Mouse (Mus musculus) heart, embryonic 11.5 days (tissue): ENCODE measurements around the gene Apc2. TPM values are rescaled to one million over a fixed set of nuclear protein-coding genes. Genes with fewer than 3 reads are reported as not detected.

Source experiments
- ATAC-seq: fragments of 200-750 bp; cut with Nextera tagmentation; replicated peaks from 2 replicates; pipeline ENCODE4 v1.8.0; 2017; ENCODE audit warnings: moderate library complexity; ENCODE audit not compliant: insufficient number of reproducible peaks, low FRiP score, low TSS enrichment
- H3K27ac ChIP-seq: fragments of 300-500 bp; sonication (generic); 2 replicates; pipeline ENCODE4 v1.5.1; 2014; ENCODE audit warnings: mild to moderate bottlenecking, low read depth, low read length
- H3K27me3 ChIP-seq: fragments of 300-500 bp; sonication (generic); 2 replicates; pipeline ENCODE4 v1.6.1; 2014; ENCODE audit warnings: mild to moderate bottlenecking, low read length, mixed read lengths; ENCODE audit not compliant: control insufficient read depth, insufficient read depth
- H3K36me3 ChIP-seq: fragments of 300-500 bp; sonication (generic); 2 replicates; pipeline ENCODE4 v1.6.1; 2014; ENCODE audit warnings: mild to moderate bottlenecking, low read length, moderate library complexity, mixed read lengths; ENCODE audit not compliant: control insufficient read depth, insufficient read depth
- H3K4me1 ChIP-seq: fragments of 300-500 bp; sonication (generic); 2 replicates; pipeline ENCODE4 v1.6.1; 2014; ENCODE audit warnings: low read length; ENCODE audit not compliant: control insufficient read depth, insufficient read depth
- H3K4me2 ChIP-seq: fragments of 300-500 bp; sonication (generic); 2 replicates; pipeline ENCODE4 v1.6.1; 2014; ENCODE audit warnings: mild to moderate bottlenecking, moderate library complexity
- H3K4me3 ChIP-seq: fragments of 300-500 bp; sonication (generic); 2 replicates; pipeline ENCODE4 v1.5.1; 2014; ENCODE audit warnings: low read depth, low read length
- H3K9ac ChIP-seq: fragments of 300-500 bp; sonication (generic); 2 replicates; pipeline ENCODE4 v1.6.1; 2014; ENCODE audit warnings: mild to moderate bottlenecking, low read depth, low read length, moderate library complexity
- H3K9me3 ChIP-seq: fragments of 300-500 bp; sonication (generic); replicated peaks from 2 replicates; pipeline ENCODE4 v1.6.1; 2016; ENCODE audit warnings: low read length; ENCODE audit not compliant: control insufficient read depth
- WGBS: fragments of 180-500 bp; shearing (Covaris S2); extraction: QIAGEN DNeasy Blood & Tissue Kit; methylation state at CpG from one replicate; pipeline ENCODE4 v1.1.7; 2014; ENCODE audit not compliant: insufficient replicate concordance; 5-methylcytosine and 5-hydroxymethylcytosine counted together
- polyA plus RNA-seq: library from polyadenylated mRNA; unstranded; fragments of >200 nt; fragmentation: Nextera tagmentation; extraction: Ambion mirVana; gene quantifications from 2 replicates; pipeline ENCODE4 v1.2.1, GENCODE M21; 2014

Apc2 gene
- polyA plus RNA-seq, 1 experiment from 2014 or later = 0.69 TPM

DNA sequence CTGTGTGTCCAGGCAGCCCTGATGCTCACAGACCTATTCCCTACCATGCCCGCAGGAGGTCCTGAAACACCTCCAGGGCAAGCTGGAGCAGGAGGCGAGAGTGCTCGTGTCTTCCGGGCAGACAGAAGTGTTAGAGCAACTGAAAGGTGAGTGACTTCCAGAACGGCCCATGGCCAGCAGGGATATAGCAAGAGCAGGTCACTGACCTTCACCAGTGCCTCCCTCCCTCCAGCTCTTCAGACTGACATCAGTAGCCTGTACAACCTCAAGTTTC lies 6.2 kb downstream of the Apc2 start:
- Histone ChIP-seq H3K9ac (no peak overlapping the region), H3K4me2 (peak overlapping the region; percentile 38; the same call in 1 of the 2 replicates), H3K27me3 (peaks cover 81% of the 10 kb centered on the region), H3K4me3 (no peak overlapping the region), H3K9me3 (no peaks in the 10 kb centered on the region), H3K4me1 (peaks cover 6% of the 10 kb centered on the region; the same call in 1 of the 2 replicates), H3K27ac (no peak overlapping the region), H3K36me3 (no peaks in the 10 kb centered on the region)
- ATAC-seq = no peak
- WGBS = 53% methylated on average over 5 of the region's 5 CpGs

DNA sequence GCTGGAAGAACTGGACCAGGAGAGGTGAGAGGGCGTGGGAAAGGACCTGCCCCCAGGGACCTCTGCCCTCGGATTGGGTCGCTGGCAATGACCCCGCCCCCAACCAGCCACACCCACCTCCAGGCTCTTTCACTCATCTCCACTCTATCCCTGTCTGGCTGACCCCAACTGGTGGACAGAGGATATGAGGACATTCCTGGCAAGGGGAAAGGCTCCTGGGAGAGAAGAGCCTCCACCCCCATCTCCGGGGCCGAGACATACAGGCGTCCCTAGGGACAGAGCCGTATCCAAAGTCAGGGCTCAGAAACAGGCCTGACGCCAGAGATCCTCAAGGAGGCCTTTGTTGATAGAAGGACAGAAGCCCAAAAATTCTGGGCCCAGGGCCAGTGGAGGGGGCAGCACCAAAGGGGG lies 6.7 kb downstream of the Apc2 start:
- Histone ChIP-seq H3K4me2 (peak overlapping the region; percentile 38; the same call in 1 of the 2 replicates), H3K4me1 (peaks cover 6% of the 10 kb centered on the region; the same call in 1 of the 2 replicates), H3K9ac (no peak overlapping the region), H3K36me3 (no peaks in the 10 kb centered on the region), H3K9me3 (no peaks in the 10 kb centered on the region), H3K27me3 (peaks cover 81% of the 10 kb centered on the region), H3K4me3 (no peak overlapping the region), H3K27ac (no peak overlapping the region)
- 9% methylated on average over 9 of the region's 9 CpGs for WGBS
- no peak for ATAC-seq

DNA sequence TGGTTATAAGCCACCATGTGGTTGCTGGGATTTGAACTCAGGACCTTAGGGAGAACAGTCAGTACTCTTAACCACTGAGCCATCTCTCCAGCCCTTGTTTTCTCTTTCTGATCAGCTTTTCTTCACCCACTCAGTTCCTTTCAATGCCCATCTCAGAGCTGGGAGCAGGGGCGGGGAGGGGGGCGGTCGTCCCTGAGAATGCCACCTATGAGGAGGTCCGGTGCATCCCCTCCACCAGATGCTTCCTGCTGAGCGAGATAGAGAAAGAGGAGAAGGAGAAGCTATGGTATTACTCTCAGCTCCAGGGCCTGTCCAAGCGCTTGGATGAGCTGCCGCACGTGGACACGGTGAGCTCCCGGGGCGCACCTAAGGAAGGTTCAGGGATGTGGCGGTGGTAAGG lies 8.7 kb downstream of the Apc2 start:
- H3K9ac ChIP-seq = no peak overlapping the region
- no peak for ATAC-seq
- 15% methylated on average over 12 of the region's 12 CpGs for WGBS
- peak overlapping the region; percentile 30; the same call in 1 of the 2 replicates for H3K4me2 ChIP-seq
- peaks cover 74% of the 10 kb centered on the region for H3K27me3 ChIP-seq
- H3K27ac ChIP-seq = no peak overlapping the region
- H3K9me3 ChIP-seq = no peaks in the 10 kb centered on the region
- peaks cover 6% of the 10 kb centered on the region; the same call in 1 of the 2 replicates for H3K4me1 ChIP-seq
- H3K4me3 ChIP-seq = peak overlapping the region; percentile 2; the same call in 1 of the 2 replicates
- H3K36me3 ChIP-seq = no peaks in the 10 kb centered on the region

DNA sequence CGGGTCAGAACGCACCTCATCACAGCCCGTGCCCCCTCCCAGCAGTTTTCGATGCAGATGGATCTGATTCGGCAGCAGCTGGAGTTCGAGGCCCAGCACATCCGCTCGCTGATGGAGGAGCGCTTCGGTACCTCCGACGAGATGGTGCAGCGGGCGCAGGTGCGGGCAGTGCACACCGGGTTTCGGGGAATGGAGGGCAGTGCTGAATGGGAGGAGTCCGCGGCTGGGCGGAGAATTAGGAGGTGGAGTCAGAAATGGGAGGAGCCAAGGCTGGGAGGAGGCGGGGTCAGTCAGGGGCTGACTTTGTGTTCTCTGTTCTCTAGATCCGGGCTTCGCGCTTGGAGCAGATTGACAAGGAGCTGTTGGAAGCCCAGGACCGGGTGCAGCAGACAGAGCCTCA lies 9.1 kb downstream of the Apc2 start:
- WGBS = 6% methylated on average over 25 of the region's 25 CpGs
- no peak; the same call in 1 of the 2 replicates for ATAC-seq
- H3K27me3 ChIP-seq = peaks cover 71% of the 10 kb centered on the region
- H3K27ac ChIP-seq = no peak overlapping the region
- H3K9me3 ChIP-seq = no peaks in the 10 kb centered on the region
- peak overlapping the region; percentile 30; the same call in 1 of the 2 replicates for H3K4me2 ChIP-seq
- H3K36me3 ChIP-seq = no peaks in the 10 kb centered on the region
- H3K9ac ChIP-seq = no peak overlapping the region
- H3K4me3 ChIP-seq = peak overlapping the region; percentile 2; the same call in 1 of the 2 replicates
- H3K4me1 ChIP-seq = peaks cover 6% of the 10 kb centered on the region; the same call in 1 of the 2 replicates

DNA sequence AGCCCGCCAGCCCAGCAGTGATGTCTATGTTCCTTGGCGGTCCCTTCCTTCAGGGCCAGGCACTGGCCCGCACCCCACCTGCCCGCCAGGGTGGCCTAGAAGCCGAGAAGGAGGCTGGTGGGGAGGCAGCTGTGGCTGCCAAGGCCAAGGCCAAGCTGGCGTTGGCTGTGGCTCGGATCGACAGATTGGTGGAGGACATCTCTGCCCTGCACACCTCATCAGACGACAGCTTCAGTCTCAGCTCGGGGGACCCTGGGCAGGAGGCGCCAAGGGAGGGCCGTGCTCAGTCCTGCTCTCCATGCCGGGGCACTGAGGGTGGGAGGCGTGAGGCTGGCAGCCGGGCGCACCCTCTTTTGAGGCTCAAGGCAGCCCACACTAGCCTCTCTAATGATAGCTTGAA lies 15.8 kb downstream of the Apc2 start:
- 65% methylated on average over 16 of the region's 16 CpGs for WGBS
- peaks cover 90% of the 10 kb centered on the region for H3K27me3 ChIP-seq
- no peak overlapping the region for H3K4me3 ChIP-seq
- H3K4me2 ChIP-seq = no peak overlapping the region
- no peak overlapping the region for H3K27ac ChIP-seq
- H3K9ac ChIP-seq = no peak overlapping the region
- H3K9me3 ChIP-seq = no peaks in the 10 kb centered on the region
- peaks cover 32% of the 10 kb centered on the region for H3K4me1 ChIP-seq
- ATAC-seq = no peak
- H3K36me3 ChIP-seq = no peaks in the 10 kb centered on the region

DNA sequence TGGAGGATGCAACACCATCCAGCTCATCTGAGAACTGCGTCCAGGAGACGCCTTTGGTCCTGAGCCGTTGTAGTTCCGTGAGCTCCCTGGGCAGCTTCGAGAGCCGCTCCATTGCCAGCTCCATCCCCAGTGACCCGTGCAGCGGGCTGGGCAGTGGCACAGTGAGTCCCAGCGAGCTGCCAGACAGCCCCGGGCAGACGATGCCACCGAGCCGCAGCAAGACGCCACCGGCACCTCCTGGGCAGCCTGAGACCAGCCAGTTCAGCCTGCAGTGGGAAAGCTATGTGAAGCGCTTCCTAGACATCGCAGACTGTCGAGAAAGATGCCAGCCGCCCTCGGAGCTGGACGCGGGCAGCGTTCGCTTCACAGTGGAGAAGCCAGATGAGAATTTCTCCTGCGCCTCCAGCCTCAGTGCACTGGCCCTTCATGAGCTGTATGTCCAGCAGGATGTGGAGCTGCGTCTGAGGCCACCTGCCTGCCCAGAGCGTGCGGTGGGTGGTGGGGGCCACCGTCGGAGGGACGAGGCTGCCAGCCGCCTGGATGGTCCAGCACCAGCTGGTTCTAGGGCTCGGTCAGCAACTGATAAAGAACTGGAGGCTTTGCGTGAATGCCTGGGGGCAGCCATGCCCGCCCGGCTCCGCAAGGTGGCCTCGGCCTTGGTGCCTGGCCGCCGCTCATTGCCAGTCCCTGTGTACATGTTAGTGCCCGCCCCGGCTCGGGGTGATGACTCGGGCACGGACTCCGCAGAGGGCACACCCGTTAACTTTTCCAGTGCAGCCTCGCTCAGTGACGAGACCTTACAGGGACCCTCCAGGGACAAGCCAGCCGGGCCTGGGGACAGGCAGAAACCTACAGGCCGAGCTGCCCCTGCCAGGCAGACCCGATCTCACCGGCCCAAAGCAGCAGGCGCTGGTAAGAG lies 17.1 kb downstream of the Apc2 start:
- WGBS = 56% methylated on average over 54 of the region's 54 CpGs
- no peak overlapping the region for H3K9ac ChIP-seq
- no peak for ATAC-seq
- H3K36me3 ChIP-seq = 0 out of 2 replicates have a peak, but pooled peaks cover 3% of the 10 kb centered on the region
- H3K4me1 ChIP-seq = peaks cover 43% of the 10 kb centered on the region
- H3K4me2 ChIP-seq = no peak overlapping the region
- peaks cover 90% of the 10 kb centered on the region for H3K27me3 ChIP-seq
- no peak overlapping the region for H3K27ac ChIP-seq
- no peaks in the 10 kb centered on the region for H3K9me3 ChIP-seq
- H3K4me3 ChIP-seq = no peak overlapping the region

DNA sequence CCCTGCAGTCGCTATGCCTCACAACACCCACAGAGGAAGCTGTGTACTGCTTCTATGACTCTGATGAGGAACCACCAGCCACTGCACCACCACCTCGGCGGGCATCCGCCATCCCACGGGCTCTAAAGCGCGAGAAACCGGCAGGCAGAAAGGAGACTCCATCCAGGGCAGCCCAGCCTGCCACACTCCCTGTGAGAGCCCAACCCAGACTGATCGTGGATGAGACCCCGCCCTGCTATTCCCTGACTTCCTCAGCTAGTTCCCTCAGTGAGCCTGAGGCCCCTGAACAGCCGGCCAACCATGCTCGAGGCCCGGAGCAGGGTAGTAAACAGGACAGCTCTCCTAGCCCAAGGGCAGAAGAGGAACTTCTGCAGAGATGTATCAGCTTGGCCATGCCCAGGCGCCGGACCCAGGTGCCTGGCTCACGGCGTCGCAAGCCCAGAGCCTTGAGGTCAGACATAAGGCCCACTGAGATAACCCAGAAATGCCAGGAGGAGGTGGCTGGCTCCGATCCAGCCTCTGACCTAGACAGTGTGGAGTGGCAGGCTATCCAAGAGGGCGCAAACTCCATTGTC lies 17.9 kb downstream of the Apc2 start:
- Histone ChIP-seq H3K9me3 (no peaks in the 10 kb centered on the region), H3K4me3 (no peak overlapping the region), H3K4me1 (peaks cover 43% of the 10 kb centered on the region), H3K9ac (0 out of 2 replicates have a peak overlapping the region, but pooled peaks have one; percentile 0), H3K4me2 (no peak overlapping the region), H3K36me3 (peaks cover 3% of the 10 kb centered on the region; the same call in 1 of the 2 replicates), H3K27me3 (peaks cover 90% of the 10 kb centered on the region), H3K27ac (no peak overlapping the region)
- no peak for ATAC-seq
- WGBS = 37% methylated on average over 20 of the region's 20 CpGs

DNA sequence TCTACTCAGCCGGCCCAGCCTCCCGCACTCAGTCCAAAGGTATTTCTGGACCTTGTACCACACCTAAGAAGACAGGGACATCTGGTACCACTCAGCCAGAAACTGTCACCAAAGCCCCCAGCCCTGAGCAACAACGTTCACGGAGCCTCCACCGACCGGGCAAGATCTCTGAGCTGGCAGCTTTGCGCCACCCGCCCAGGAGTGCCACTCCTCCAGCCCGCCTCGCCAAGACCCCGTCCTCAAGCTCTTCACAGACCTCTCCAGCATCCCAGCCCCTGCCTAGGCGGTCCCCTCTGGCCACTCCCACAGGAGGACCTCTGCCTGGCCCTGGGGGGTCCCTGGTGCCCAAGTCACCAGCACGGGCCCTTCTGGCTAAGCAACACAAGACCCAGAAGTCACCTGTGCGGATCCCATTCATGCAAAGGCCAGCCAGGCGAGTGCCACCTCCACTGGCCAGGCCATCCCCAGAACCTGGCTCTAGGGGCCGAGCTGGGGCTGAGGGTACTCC lies 18.8 kb downstream of the Apc2 start:
- ATAC-seq = no peak
- peaks cover 5% of the 10 kb centered on the region; the same call in 1 of the 2 replicates for H3K36me3 ChIP-seq
- H3K27ac ChIP-seq = no peak overlapping the region
- 49% methylated on average over 15 of the region's 16 CpGs for WGBS
- H3K27me3 ChIP-seq = peaks cover 82% of the 10 kb centered on the region
- H3K4me1 ChIP-seq = peaks cover 47% of the 10 kb centered on the region
- no peak overlapping the region for H3K4me2 ChIP-seq
- H3K9ac ChIP-seq = no peak overlapping the region
- H3K4me3 ChIP-seq = no peak overlapping the region
- H3K9me3 ChIP-seq = no peaks in the 10 kb centered on the region
